Mouse (Mus musculus) heart, adult 11 months (tissue): ENCODE measurements at regions not wholly inside any gene's neighbourhood (a gene's known extent, or its start where the extent isn't known, plus 50 kb on each side); places are given as distances from the start of the nearest gene placed in this dataset.

Source experiments
- DNase-seq: peaks from one replicate; pipeline ENCODE4 v3.0.0; 2022

- DNase-seq: no peak
Measured at GRCm38 (mm10) chr2:57424879-57425278, 187.4 kb downstream of the Gpd2 start.

DNA sequence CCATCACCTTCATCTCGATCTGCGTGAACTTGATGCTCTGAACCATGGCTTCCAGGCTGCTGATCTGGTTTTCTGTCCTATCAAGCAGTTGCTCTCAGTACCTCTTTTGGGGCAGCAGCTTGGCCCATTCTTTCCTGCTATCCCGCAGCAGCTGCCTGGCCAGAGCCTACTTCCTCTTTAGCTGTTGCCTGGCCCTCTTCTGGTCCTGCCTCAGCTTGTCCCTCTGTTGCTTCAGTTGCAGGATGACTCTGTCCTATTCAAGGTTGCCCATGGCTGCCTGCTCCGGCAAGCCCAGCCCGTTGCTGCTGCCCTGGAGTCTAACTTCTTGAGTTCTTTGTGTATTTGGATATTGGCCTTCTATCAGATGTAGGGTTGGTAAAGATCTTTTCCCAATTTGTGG lies 188.0 kb downstream of the Gpd2 start:
- DNase-seq: no peak

- peak; percentile 45 for DNase-seq
Measured at GRCm38 (mm10) chr2:57450996-57451770, 213.7 kb downstream of the Gpd2 start.

DNA sequence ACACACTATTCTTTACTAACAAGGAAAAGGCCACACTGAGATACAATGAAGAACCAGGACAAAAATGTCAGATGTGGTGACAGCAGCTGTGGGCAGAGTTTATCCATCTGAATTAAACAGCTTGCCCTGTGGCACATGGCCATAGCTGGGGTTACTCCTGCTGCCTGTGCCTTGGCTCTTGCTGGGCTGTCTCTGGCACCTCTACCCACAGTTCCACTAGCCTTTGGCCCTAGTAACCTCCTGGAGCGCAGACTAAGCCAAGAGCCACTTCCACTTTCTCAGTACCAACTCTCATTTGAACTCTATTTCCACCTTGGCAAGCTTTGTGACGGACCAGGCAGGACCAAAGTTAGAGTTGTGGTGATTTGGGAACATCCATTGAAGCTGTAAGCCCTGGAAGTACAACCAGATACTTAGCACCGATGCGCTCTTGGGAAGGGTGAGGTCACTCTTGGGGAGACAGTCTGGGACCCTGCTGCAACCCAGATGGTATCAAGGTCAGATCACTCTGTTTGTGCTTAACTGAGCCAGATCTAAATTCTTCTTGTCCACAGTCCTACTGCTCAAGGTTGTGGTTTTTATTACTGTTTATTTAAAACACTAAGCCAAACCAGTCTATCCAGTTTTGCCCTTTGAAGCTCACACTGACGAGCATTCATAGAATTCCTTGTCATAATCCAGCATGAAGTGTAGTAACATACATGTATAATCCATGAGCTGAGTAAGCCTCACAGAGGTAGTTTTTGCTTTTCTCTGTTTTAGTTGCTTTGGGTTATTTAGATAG lies 216.7 kb downstream of the Gpd2 start:
- DNase-seq: peak; percentile 81

DNA sequence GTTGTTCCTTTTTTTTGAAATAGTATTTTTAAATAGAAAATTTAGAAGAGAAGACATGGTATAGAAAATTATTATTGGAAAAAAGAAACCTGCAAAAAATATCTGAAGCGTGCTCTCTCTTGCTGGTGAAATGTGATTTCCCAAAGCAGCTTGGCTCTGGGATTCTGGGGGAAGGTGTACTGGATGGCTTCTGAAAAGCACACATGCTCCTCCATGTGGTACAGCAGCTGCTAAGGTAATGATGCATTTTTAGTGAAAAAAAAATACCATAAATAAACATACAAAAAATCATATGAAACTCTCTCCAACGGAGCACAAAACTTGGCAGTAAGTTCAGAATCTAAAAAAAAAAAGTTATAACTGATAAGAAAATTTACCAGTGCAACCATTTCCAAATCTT lies 222.5 kb downstream of the Gpd2 start:
- no peak for DNase-seq

GRCm38 (mm10) chr2:57473873-57474272 lies 236.4 kb downstream of the Gpd2 start:
- DNase-seq: no peak

DNA sequence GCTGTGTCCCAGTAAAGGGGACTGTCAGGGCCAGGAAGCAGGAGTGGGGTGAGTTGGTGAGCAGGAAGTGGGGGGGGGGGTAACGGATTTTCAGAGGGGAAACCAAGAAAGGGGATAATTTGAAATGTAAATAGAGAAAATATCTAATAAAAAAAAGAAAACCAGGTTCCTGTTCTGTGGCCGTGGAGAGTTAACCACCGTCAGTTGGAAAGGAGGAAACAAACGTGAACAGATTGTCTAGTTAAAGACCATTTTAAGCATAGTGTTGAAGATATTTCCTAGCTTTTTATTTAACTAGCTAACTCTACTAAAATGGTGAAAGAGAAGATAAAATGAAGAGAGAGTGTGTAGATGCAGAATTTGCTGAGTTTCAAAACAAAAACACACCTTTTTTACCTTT lies 254.7 kb downstream of the Gpd2 start:
- no peak for DNase-seq

GRCm38 (mm10) chr2:57492914-57493621 lies 255.6 kb downstream of the Gpd2 start:
- DNase-seq: no peak

DNA sequence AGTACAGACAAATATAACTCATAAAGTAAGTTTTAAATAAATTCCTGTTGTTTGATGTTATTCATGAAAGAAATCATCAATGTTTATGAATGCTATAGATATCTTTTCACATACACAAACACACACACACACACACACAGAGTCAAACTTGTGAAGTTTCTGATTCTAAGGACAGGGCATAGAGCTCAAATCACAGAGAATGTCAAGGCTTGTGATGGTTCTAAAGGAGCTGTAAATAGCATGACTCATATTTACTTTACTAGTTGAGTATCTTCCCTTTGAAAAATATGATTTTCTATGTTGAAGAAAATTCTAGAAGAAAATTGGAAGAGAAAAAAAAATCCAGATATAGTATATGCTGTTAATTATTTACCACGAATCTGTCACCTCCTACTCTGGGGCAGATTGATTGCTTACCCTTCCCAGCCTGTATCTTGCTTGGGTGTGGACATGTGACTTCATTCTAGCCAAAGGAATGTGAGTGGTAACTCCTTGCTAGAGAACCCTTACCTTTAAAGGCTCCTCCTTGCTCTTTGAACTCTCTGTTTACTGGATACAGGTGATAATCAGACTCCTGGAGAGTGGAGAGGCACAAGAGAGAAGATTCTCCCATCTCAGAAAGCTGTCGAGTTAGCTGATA lies 259.0 kb downstream of the Gpd2 start:
- DNase-seq: no peak

DNA sequence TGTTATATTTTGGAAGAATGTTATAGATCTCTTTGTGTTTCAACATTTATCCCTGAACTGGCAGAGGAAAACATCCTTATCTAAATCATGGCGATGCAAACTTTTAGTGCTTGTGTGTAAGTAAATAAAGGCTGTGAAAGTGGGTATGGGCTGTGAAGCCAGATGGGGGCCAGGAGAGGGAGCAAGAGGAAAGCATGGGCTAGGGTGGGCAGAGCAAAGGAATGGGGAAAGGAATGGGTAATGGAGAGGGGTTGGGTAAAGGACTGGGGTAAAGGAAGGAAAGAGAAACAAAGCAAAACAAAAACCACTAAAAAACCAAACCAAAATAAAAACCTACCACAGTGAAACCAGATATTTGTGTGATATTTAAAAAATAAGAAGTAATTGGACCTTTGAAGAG lies 260.5 kb downstream of the Gpd2 start:
- DNase-seq: no peak

DNA sequence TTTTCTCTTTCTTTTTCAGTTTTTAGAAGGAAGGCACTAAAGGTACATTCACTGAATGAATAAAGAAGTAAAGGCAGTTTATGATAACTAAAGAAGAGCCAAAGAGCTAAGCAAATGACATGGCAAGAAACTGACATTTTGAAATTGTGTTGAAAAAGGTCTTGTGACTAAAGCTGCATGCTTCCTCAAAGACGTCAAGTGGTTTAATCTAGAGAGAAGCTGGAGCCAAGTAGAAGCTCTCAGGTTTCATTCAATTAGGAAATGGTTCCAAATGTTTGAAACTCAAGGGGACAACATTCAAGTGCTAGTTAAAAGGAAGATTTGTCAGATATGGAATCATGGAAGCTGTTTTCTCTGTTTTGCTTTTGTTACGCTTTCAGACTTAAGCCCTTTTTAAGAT lies 267.2 kb downstream of the Gpd2 start:
- no peak for DNase-seq

DNA sequence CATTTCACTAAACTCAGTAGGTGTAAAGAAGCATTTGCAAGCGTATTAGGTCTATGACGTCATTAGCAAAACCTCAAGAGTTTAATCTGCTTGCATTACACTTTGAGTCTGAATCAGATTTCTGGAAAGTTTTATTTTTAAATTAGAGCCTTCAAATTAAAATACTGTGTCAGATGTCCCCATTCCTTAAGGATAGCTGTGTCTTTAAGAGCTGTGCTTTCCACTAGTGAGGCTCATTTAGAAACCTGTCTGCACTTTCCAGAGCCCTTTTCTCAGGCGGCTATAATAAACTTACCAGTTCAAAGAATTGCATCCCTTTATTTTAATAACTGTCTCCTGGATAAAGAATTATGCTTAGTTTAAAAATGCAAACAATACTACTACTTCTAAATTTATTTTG lies 285.0 kb downstream of the Gpd2 start:
- no peak for DNase-seq

- DNase-seq: no peak
Measured at GRCm38 (mm10) chr2:57522983-57523382, 285.5 kb downstream of the Gpd2 start.

DNA sequence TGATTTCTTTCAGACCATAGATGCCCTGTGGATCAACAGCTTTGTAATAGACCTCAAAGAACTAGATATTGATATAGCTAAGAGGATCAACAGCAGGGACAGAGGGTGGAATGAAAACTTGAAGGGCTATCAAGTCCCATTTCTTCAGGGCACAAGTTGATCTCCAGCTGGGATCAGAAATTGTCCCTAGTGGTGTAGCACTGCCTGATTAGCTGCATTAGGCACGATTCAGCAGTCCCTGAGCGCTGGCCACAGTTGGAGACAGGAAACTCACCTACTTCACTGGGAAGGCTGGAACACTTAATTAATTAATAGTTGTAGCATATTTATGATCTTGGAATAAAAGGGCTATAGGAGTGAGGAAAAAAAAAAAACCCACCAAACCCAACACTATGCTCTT lies 290.5 kb downstream of the Gpd2 start:
- no peak for DNase-seq

DNA sequence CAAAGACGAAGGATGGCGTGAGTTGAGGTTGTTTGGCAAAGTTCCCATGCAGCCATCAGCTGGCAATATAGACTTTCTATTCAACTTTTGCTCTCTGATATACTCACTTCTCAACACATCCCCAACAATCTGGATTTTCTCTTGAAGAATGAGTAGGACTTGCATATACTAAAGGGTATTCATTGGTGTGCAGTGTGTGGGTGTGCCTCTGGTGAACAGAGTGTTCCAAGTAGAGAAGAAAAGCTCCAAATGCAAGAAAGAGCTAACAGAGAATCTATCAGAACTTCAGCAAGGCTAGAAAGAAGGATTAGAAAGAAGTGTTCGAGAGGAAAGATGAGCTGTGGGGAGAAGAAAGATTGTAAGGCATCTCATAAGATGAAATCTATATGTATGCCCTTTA lies 302.4 kb downstream of the Gpd2 start:
- no peak for DNase-seq

DNA sequence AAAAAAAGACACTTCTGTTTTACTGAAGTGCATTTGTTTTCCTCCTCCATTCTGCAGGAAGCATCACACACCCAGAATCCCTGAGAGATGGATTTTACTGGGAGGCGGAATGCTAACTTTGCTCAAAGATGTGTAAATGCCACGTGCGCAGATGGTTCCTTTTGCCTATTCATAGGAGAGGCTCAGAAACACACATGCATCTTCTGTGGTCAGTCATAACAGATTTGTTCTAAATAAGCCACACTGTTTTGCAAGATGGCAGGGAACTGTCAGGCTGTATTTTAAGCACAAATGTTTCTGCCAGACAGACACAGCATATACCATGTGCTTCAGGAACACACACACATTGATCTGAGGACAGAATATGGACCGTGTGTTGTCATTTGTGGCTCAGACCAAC lies 327.8 kb downstream of the Gpd2 start:
- no peak for DNase-seq

GRCm38 (mm10) chr2:57566103-57566502 lies 328.7 kb downstream of the Gpd2 start:
- DNase-seq: peak; percentile 73

GRCm38 (mm10) chr2:57567183-57567582 lies 329.7 kb downstream of the Gpd2 start:
- no peak for DNase-seq

DNA sequence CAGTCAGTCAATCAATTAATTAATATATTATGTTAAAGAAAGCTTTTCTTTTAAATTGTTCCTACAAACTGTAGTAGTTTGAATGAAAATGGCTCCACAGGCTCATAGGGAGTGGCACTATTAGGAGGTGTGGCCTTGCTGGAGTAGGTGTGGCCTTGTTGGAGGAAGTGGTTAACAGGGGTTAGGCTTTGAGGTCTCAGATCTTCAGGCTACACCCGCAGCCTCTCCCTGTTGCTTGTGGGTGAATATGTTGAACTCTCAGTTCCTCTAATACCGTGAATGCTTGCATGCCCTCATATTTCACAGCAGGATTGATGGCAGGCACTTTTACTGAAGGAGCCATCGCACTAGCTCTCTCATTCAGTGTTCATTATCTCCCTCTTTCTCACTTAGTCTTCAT lies 349.6 kb downstream of the Gpd2 start:
- no peak for DNase-seq

GRCm38 (mm10) chr2:57593558-57593957 lies 356.1 kb downstream of the Gpd2 start:
- DNase-seq: no peak

DNA sequence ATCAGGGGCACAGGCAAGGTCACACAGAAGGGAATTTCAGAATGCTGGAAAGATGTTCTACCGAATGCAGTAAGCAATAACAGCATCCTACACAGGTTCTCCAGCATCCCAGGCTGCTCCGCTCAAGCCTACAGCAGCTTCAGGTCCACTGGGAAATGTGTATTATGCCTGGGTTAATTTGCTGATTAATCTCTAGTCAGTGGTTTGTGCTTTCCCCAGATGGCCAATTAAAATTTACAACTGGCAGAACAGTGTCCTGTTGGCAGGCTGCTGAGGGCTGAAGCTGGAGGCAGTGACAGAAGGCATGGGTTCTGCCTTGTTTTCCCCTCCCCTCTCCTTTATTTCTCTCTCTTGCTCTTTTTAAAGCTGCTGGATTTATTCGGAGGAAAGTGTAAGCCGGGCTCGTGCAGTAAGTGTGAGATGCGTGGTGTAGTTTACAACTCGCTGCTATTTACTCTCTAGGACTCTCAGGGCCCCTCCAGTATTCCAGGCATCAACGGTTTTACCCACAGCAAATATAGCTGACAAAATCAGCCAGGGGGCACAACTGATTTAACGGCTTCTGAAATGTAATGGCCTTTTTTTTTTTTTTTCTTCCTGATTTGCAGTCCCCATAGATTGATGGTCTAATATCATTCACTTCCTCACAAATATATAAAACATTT lies 360.4 kb downstream of the Gpd2 start:
- no peak for DNase-seq

GRCm38 (mm10) chr2:57611599-57611998 lies 374.2 kb downstream of the Gpd2 start:
- no peak for DNase-seq

- no peak for DNase-seq
Measured at GRCm38 (mm10) chr2:57613243-57613642, 375.8 kb downstream of the Gpd2 start.
